Comparison of ENCODE assay signal across 7 mouse cellular contexts in the genomic region with DNA sequence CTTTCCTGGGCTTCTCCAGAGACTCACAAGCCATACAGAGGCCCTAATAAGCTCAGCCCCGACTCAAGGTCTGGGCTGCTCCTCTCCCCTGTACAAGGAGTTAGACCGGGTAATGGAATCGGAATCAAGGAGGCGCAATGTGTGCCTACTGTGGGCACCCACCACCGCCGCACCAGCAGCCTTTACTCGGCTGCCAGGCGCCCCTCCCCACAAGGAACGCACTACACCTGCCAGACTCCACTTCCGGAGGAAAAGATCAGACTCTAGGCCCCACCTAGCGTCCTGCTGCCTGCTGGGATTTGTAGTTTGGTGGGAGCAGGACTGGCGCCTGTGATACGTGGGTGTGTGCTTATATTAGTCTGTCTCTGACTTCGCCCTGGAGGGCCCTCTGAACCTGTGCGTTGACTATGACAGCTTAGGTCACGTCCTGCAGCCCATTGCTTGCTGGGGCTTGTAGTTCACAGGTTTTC. TPM values are rescaled to one million over a fixed set of nuclear protein-coding genes. Genes with fewer than 3 reads are reported as not detected.
A peak's percentile ranks its signal among the peaks of the same experiment; 100 is the strongest.
DNase-seq lines count a peak whose midpoint lies in the region; ATAC-seq and TF ChIP-seq lines count a peak whose summit lies in the region.

No protein-coding gene starts in this region.

- H3K9me3 ChIP-seq in embryonic facial prominence, embryonic 12.5 days, result no peaks in the 10 kb centered on the region
- H3K9me3 ChIP-seq in limb, embryonic 12.5 days, result peaks cover 6% of the 10 kb centered on the region; the same call in 1 of the 2 replicates
- H3K9me3 ChIP-seq in midbrain, embryonic 15.5 days, result no peaks in the 10 kb centered on the region

- peak; percentile 56 for TF ChIP-seq POLR2A in kidney, adult 2 months (IDR thresholded peaks at IDR 0.05; ENCODE audit: low read depth, low read length)
- peak; percentile 71 for TF ChIP-seq POLR2A in spleen, adult 2 months (IDR thresholded peaks at IDR 0.05; ENCODE audit: low read depth, low read length)

- H3K4me1 ChIP-seq in embryonic facial prominence, embryonic 12.5 days, result peaks cover 16% of the 10 kb centered on the region
- H3K4me1 ChIP-seq in kidney, adult 2 months (ENCODE audit: control insufficient read depth, insufficient read depth, low read length), result peaks cover 14% of the 10 kb centered on the region; the same call in 1 of the 2 replicates
- H3K4me1 ChIP-seq in limb, embryonic 12.5 days (replicated peaks), result peaks cover 28% of the 10 kb centered on the region
- H3K4me1 ChIP-seq in midbrain, embryonic 15.5 days, result peaks cover 23% of the 10 kb centered on the region
- peaks cover 8% of the 10 kb centered on the region; the same call in 1 of the 2 replicates for H3K4me1 ChIP-seq in spleen, adult 2 months (ENCODE audit: control insufficient read depth, insufficient read depth, insufficient read length)

- peak; percentile 70 for DNase-seq in adrenal gland, postnatal 25 days
- peak; percentile 91 to 95 for DNase-seq in heart, adult 18-20 months
- peak; percentile 95 for DNase-seq in kidney, adult 2 months
- DNase-seq in spleen, adult 2 months (ENCODE audit: low read depth in 1 of 2, low spot score in 2 of 2), result peak; percentile 85 to 86

- H3K9ac ChIP-seq in embryonic facial prominence, embryonic 12.5 days, result peak overlapping the region; percentile 38; the same call in 1 of the 2 replicates
- peak overlapping the region; percentile 50; the same call in 1 of the 2 replicates for H3K9ac ChIP-seq in limb, embryonic 12.5 days (replicated peaks)
- peak overlapping the region; percentile 61 for H3K9ac ChIP-seq in midbrain, embryonic 15.5 days

- 2% methylated on average over 16 of the region's 16 CpGs for WGBS in embryonic facial prominence, embryonic 12.5 days
- WGBS in kidney, adult 2 months, result 5% methylated on average over 16 of the region's 16 CpGs
- WGBS in limb, embryonic 12.5 days, result 4% methylated on average over 16 of the region's 16 CpGs
- WGBS in midbrain, embryonic 15.5 days, result 3% methylated on average over 16 of the region's 16 CpGs
- WGBS in spleen, adult 2 months, result 2% methylated on average over 16 of the region's 16 CpGs

- no peaks in the 10 kb centered on the region for H3K36me3 ChIP-seq in embryonic facial prominence, embryonic 12.5 days
- no peaks in the 10 kb centered on the region for H3K36me3 ChIP-seq in kidney, adult 2 months (ENCODE audit: control insufficient read depth, insufficient read depth, low read length)
- no peaks in the 10 kb centered on the region for H3K36me3 ChIP-seq in limb, embryonic 12.5 days
- no peaks in the 10 kb centered on the region for H3K36me3 ChIP-seq in midbrain, embryonic 15.5 days (replicated peaks)
- H3K36me3 ChIP-seq in spleen, adult 2 months (ENCODE audit: control insufficient read depth, insufficient read depth, low read length), result no peaks in the 10 kb centered on the region

- peak overlapping the region; percentile 69 for H3K4me2 ChIP-seq in embryonic facial prominence, embryonic 12.5 days (replicated peaks)
- peak overlapping the region; percentile 72 for H3K4me2 ChIP-seq in limb, embryonic 12.5 days
- peak overlapping the region; percentile 59 for H3K4me2 ChIP-seq in midbrain, embryonic 15.5 days

- H3K4me3 ChIP-seq in embryonic facial prominence, embryonic 12.5 days, result peak overlapping the region; percentile 51
- H3K4me3 ChIP-seq in kidney, adult 2 months (ENCODE audit: insufficient read depth, low read depth, low read length), result peak overlapping the region; percentile 69
- peak overlapping the region; percentile 52 for H3K4me3 ChIP-seq in limb, embryonic 12.5 days (replicated peaks)
- H3K4me3 ChIP-seq in midbrain, embryonic 15.5 days, result peak overlapping the region; percentile 43
- peak overlapping the region; percentile 57 for H3K4me3 ChIP-seq in spleen, adult 2 months (ENCODE audit: extremely low read depth, insufficient read depth, insufficient read length)

- no peaks in the 10 kb centered on the region for H3K27me3 ChIP-seq in embryonic facial prominence, embryonic 12.5 days
- no peaks in the 10 kb centered on the region for H3K27me3 ChIP-seq in kidney, adult 2 months (replicated peaks; ENCODE audit: control insufficient read depth, insufficient read depth, low read length)
- H3K27me3 ChIP-seq in limb, embryonic 12.5 days, result no peaks in the 10 kb centered on the region
- H3K27me3 ChIP-seq in midbrain, embryonic 15.5 days (replicated peaks), result no peaks in the 10 kb centered on the region
- H3K27me3 ChIP-seq in spleen, adult 2 months (ENCODE audit: control insufficient read depth, insufficient read depth, low read length), result no peaks in the 10 kb centered on the region

- TF ChIP-seq CTCF in kidney, adult 2 months (conservative IDR thresholded peaks at IDR 0.05; ENCODE audit: insufficient read depth, insufficient read length, low read depth, low read length), result no peak
- no peak for TF ChIP-seq CTCF in spleen, adult 2 months (IDR thresholded peaks at IDR 0.05; ENCODE audit: extremely low read depth, insufficient read depth, insufficient read length, insufficient replicate concordance)

- peak; percentile 90 for ATAC-seq in embryonic facial prominence, embryonic 12.5 days (ENCODE audit: insufficient number of reproducible peaks, insufficient read depth, low FRiP score, low TSS enrichment)
- peak; percentile 89 for ATAC-seq in limb, embryonic 12.5 days (ENCODE audit: insufficient number of reproducible peaks, insufficient read depth, low FRiP score, low TSS enrichment, low read depth)
- ATAC-seq in midbrain, embryonic 15.5 days (replicated peaks), result peak; percentile 98

- 0 out of 2 replicates have a peak overlapping the region, but pooled peaks have one; percentile 2 for H3K27ac ChIP-seq in embryonic facial prominence, embryonic 12.5 days
- H3K27ac ChIP-seq in kidney, adult 2 months (ENCODE audit: insufficient read depth, low read depth, low read length), result peak overlapping the region; percentile 72
- no peak overlapping the region for H3K27ac ChIP-seq in limb, embryonic 12.5 days
- peak overlapping the region; percentile 38 for H3K27ac ChIP-seq in midbrain, embryonic 15.5 days
- H3K27ac ChIP-seq in spleen, adult 2 months (ENCODE audit: insufficient read depth, low read length), result peak overlapping the region; percentile 56

RNA-seq across cellular contexts. Expression of a gene that starts 5.6 kb away (rescaled TPM):
- 30.3 and 48.1 TPM in 2 replicates for total RNA-seq in adrenal gland, postnatal 25 days (2021)
- polyA plus RNA-seq in embryonic facial prominence, embryonic 12.5 days (2016; fragmentation: Nextera tagmentation; extraction: Ambion mirVana), result 25.9 and 28.0 TPM in 2 replicates
- 10 to 100 TPM in 1 of 2 experiments, 1 to 10 TPM in 1; 9.4 to 11.9 TPM for total RNA-seq in heart, adult 18-20 months (2021)
- polyA plus RNA-seq in kidney, adult 2 months (2012; rRNA removed), result 64.3 and 70.9 TPM in 2 replicates
- 26.2 and 27.4 TPM in 2 replicates for polyA plus RNA-seq in limb, embryonic 12.5 days (2016; fragmentation: Nextera tagmentation; extraction: Ambion mirVana)
- polyA plus RNA-seq in midbrain, embryonic 15.5 days (2015; fragmentation: Nextera tagmentation; extraction: Ambion mirVana), result 5.8 and 7.8 TPM in 2 replicates
- polyA plus RNA-seq in spleen, adult 2 months (2012; rRNA removed), result 130 and 135 TPM in 2 replicates

RNA-seq across cellular contexts. Expression of a gene that starts 17.1 kb away (rescaled TPM):
- total RNA-seq in adrenal gland, postnatal 25 days (2021), result 0.39 TPM in 1 of 2 replicates, not detected in the other
- not detected in 2 replicates for polyA plus RNA-seq in embryonic facial prominence, embryonic 12.5 days (2016; fragmentation: Nextera tagmentation; extraction: Ambion mirVana)
- under 1 TPM in 1 of 2 experiments, not detected in 1; 0.25 TPM for total RNA-seq in heart, adult 18-20 months (2021)
- 0.09 and 0.12 TPM in 2 replicates for polyA plus RNA-seq in kidney, adult 2 months (2012; rRNA removed)
- polyA plus RNA-seq in limb, embryonic 12.5 days (2016; fragmentation: Nextera tagmentation; extraction: Ambion mirVana), result 0.18 TPM in 2 replicates
- 0.65 and 0.91 TPM in 2 replicates for polyA plus RNA-seq in midbrain, embryonic 15.5 days (2015; fragmentation: Nextera tagmentation; extraction: Ambion mirVana)
- 0.52 and 0.55 TPM in 2 replicates for polyA plus RNA-seq in spleen, adult 2 months (2012; rRNA removed)

RNA-seq across cellular contexts. Expression of a gene that starts 59.6 kb away (rescaled TPM):
- total RNA-seq in adrenal gland, postnatal 25 days (2021), result 23.3 and 24.4 TPM in 2 replicates
- polyA plus RNA-seq in embryonic facial prominence, embryonic 12.5 days (2016; fragmentation: Nextera tagmentation; extraction: Ambion mirVana), result 14.2 and 16.4 TPM in 2 replicates
- 10 to 100 TPM; 11.6 to 12.6 TPM for total RNA-seq in heart, adult 18-20 months (2021)
- polyA plus RNA-seq in kidney, adult 2 months (2012; rRNA removed), result 43.0 and 43.4 TPM in 2 replicates
- 14.8 and 15.2 TPM in 2 replicates for polyA plus RNA-seq in limb, embryonic 12.5 days (2016; fragmentation: Nextera tagmentation; extraction: Ambion mirVana)
- 16.5 and 17.4 TPM in 2 replicates for polyA plus RNA-seq in midbrain, embryonic 15.5 days (2015; fragmentation: Nextera tagmentation; extraction: Ambion mirVana)
- polyA plus RNA-seq in spleen, adult 2 months (2012; rRNA removed), result 12.2 and 12.9 TPM in 2 replicates

RNA-seq across cellular contexts. Expression of a gene that starts 59.7 kb away (rescaled TPM):
- 309 and 334 TPM in 2 replicates for total RNA-seq in adrenal gland, postnatal 25 days (2021)
- polyA plus RNA-seq in embryonic facial prominence, embryonic 12.5 days (2016; fragmentation: Nextera tagmentation; extraction: Ambion mirVana), result 9.5 and 10.3 TPM in 2 replicates
- total RNA-seq in heart, adult 18-20 months (2021), result 100 to 1,000 TPM; 199 to 208 TPM
- polyA plus RNA-seq in kidney, adult 2 months (2012; rRNA removed), result 237 and 272 TPM in 2 replicates
- 10.8 and 12.4 TPM in 2 replicates for polyA plus RNA-seq in limb, embryonic 12.5 days (2016; fragmentation: Nextera tagmentation; extraction: Ambion mirVana)
- polyA plus RNA-seq in midbrain, embryonic 15.5 days (2015; fragmentation: Nextera tagmentation; extraction: Ambion mirVana), result 6.1 and 7.2 TPM in 2 replicates
- 5.5 and 5.9 TPM in 2 replicates for polyA plus RNA-seq in spleen, adult 2 months (2012; rRNA removed)
